Mouse (Mus musculus) leukemia stem cell, adult 10-12 weeks (primary cell): ENCODE measurements around the gene Ahsa2. TPM values are rescaled to one million over a fixed set of nuclear protein-coding genes. Genes with fewer than 3 reads are reported as not detected.

Source experiments
- polyA plus RNA-seq: library from polyadenylated mRNA; stranded (reverse); fragments of >175 nt; gene quantifications from 2 replicates; pipeline ENCODE4 v1.2.3, GENCODE M21; 2012; ENCODE audit warnings: low replicate concordance

The Ahsa2 gene
- polyA plus RNA-seq: 8.6 and 12.1 TPM in 2 replicates

DNA sequence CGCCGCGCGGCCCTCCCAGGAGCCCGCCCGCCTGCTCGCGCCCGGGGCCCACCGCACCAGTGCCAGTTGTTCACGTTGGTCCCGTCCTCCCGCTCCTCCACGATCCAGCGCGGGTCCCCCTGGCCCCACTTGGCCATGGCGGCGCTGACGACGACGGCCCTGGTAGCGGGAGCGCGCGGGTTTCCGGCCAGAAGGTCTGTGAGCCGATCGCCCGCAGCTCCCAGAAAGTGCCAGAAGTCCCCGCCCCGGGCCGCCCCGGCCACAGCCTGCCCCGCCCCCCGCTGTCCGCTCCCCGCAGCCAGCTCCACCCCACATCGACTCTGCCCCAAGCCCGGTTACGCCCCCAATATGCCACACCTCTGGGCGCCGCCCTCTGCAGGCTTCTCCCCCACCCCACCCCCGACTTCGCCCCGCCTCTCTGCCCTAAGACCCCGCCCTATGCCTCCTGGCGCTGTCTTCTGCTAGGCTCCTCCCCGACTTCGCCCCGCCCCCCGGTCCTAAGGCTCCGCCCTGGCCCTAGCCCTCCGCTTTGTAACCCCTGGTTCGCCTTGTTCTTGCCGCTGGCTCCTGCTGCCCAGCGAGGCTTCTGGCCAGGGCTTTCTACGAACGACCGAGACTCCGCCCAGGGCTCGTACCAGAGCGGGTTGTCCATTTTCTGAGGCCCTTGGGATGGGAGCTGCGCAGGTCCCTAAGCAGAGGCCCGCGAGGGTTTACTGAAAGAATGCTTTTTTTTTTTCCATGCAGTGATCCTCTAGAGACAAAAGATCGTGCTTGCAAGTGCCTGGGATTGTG lies at the start of gene Ahsa2:
TSS of gene Ahsa2 (minus strand) at position 313 of the 792 bp plus-strand sequence.

DNA sequence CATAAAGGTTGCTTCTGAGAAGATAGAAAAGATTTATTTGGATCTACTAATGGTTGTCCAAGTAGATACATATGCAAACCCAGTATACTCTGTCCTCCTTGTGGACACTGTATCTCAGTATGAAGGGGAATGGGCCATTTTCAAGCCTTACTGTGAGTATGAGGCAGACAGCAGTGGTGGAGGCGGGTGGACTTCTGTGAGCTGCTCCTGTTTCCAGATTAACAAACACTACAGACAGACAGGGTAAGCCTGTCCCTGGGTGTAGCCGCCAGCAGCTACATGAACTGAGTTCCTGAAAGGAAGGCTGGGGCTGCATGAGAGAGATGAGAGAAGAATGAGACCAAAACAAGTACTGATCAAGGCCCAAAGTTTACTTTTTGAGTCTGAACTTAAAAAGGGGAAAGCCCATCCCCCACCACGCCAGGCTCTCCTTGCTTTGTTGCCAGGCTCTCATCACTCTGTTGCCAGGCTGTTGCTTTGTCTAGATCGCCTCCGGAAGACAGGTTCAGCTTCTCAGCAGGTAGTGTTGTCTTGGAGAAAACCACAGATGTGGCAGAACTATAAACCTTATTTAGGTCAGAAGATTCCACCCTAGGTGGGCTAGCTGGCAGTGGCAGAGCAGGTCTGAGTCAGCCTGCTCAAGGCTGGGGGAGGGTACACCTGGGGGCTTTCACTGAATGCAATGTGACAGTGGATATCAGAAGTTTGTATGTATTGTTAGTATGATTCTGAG lies 22.8 kb upstream of the Ahsa2 start, which contains the start of gene 1700093K21Rik:
TSS of gene 1700093K21Rik (minus strand) at position 683 of the 733 bp plus-strand sequence.

Other genes with a start within 250 kb of the Ahsa2 start
- gene Xpo1, start 242.0 kb downstream of the Ahsa2 start, polyA plus RNA-seq: 28.5 and 29.0 TPM in 2 replicates
- gene Usp34, start 191.1 kb downstream of the Ahsa2 start, polyA plus RNA-seq: 0.61 and 1.1 TPM in 2 replicates
- not detected in 2 replicates for gene 1700093K21Rik, start 23.1 kb upstream of the Ahsa2 start, polyA plus RNA-seq
- 1.4 TPM in 1 of 2 replicates, not detected in the other for gene 0610010F05Rik, start 135.6 kb upstream of the Ahsa2 start, polyA plus RNA-seq
- 1.3 and 8.4 TPM in 2 replicates for gene Pus10, start 167.6 kb upstream of the Ahsa2 start, polyA plus RNA-seq
- 4.8 and 8.1 TPM in 2 replicates for gene Pex13, start 167.9 kb upstream of the Ahsa2 start, polyA plus RNA-seq